Mouse (Mus musculus): ENCODE measurements around the gene Prrt4. TPM values are rescaled to one million over a fixed set of nuclear protein-coding genes. Genes with fewer than 3 reads are reported as not detected.

Gene Prrt4
- total and polyA plus RNA-seq, 2 experiments from 2014 or later: 12.1 to 23.5 TPM

DNA sequence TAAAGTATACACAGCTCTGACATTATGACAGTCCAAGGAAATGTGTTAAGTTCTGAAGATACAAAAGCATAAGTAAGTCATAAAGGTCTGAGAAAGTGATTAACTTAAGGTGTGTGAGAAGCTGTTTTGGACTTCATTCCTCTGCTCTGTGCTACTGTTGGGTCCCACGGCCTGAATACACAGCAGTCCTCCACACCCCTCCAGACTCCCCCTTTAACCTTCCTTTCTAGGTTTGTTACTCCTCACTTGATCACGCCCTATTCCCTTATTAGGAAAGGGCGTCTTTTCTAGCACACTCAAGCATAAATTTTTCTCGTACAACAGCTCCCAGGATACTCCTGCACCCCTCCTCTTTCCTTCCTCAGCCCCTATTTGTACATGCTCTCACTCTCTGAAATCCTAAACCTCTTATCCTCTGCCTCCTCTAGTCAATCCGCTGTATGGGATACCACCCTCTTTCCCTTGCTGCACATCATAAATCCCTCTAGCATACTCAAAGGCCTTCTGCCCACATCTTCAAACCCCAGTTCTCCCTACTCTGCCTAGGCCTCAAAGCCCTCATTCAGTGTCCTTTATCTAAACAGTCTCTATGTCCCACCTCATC, 31.9 kb downstream of the Prrt4 start:
- Histone ChIP-seq H3K9me3 (ENCODE audit: low read length) (no peaks in the 10 kb centered on the region), H3K27me3 (ENCODE audit: insufficient read depth, low read length) (no peaks in the 10 kb centered on the region), H3K27ac (ENCODE audit: low read depth, low read length) (no peak overlapping the region), H3K4me3 (ENCODE audit: low read depth, low read length) (no peak overlapping the region), H3K4me1 (ENCODE audit: insufficient read depth) (no peaks in the 10 kb centered on the region), H3K4me2 (ENCODE audit: low read depth) (no peak overlapping the region), H3K36me3 (ENCODE audit: insufficient read depth) (peaks cover 23% of the 10 kb centered on the region), H3K9ac (no peak overlapping the region)
- DNase-seq: no peak
- TF ChIP-seq CTCF (IDR thresholded peaks at IDR 0.05; ENCODE audit: low read depth): no peak
- 78% methylated on average over 5 of the region's 5 CpGs for WGBS
- no peak for ATAC-seq

DNA sequence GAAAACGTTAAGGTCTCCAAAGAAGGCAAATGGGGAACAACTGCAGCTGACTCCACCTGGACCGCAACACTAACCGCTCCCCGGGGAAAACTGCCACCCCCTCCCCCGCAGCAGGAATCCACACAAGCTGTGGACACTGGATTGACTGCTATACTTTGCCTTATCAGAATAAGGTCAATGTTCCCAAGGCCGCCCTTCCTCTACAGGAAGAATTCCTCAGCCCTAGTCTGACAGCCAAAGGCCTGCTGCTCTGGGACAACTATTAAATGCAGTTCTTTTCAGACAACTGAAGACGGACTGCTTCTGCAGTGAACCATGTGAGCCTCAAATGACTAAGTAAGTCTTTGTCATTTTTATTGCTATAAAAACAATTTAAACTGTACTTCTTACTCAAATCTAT, 32.7 kb downstream of the Prrt4 start:
- Histone ChIP-seq H3K4me1 (ENCODE audit: insufficient read depth) (no peaks in the 10 kb centered on the region), H3K36me3 (ENCODE audit: insufficient read depth) (peaks cover 20% of the 10 kb centered on the region), H3K4me3 (ENCODE audit: low read depth, low read length) (no peak overlapping the region), H3K9ac (no peak overlapping the region), H3K4me2 (ENCODE audit: low read depth) (no peak overlapping the region), H3K9me3 (ENCODE audit: low read length) (no peaks in the 10 kb centered on the region), H3K27me3 (ENCODE audit: insufficient read depth, low read length) (no peaks in the 10 kb centered on the region), H3K27ac (ENCODE audit: low read depth, low read length) (no peak overlapping the region)
- no peak for TF ChIP-seq CTCF (IDR thresholded peaks at IDR 0.05; ENCODE audit: low read depth)
- ATAC-seq (no peak), DNase-seq (no peak)
- 88% methylated on average over 7 of the region's 7 CpGs for WGBS

DNA sequence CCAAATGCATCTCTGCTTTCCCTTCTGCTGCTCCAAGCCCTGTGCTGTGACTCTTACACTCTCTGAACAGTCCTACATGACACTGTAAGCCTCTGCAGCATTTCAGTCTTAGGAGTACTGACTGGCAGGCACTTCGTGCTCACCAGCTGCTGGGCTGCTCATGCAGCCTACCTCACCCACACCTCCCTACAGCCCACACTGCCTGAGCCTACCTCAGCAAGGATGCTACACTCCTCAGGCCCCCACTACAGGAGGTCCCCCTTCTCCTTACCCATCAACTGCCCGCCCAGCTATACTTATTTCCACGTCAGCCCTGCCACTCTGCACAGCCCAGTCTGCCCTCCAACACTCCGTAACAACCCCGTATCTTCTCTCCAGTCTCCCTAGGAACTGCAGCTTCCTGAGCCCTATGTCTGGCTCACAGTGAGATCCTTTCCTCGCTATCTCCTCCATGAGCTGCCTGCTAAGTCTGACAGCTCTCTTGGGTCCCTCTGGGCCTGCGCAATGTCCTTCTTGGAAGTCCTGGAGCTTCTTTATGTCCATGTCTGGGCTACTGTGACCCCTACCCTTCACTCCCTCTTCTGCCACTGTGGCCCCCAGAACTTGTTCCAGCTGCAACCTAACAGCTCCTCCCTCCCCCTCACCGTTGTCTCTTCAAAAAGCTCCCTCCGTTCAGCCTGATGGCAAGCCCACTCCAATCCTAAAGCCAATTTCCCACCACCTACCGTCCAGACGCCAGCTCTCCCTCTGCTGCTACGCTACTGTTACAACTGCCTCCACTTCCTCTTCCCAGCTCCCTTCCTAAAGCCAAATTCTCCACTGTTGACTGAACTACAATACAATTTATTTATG, 33.7 kb downstream of the Prrt4 start:
- Histone ChIP-seq H3K9me3 (ENCODE audit: low read length) (no peaks in the 10 kb centered on the region), H3K9ac (no peak overlapping the region), H3K4me2 (ENCODE audit: low read depth) (no peak overlapping the region), H3K27me3 (ENCODE audit: insufficient read depth, low read length) (no peaks in the 10 kb centered on the region), H3K4me3 (ENCODE audit: low read depth, low read length) (no peak overlapping the region), H3K4me1 (ENCODE audit: insufficient read depth) (no peaks in the 10 kb centered on the region), H3K27ac (ENCODE audit: low read depth, low read length) (no peak overlapping the region), H3K36me3 (ENCODE audit: insufficient read depth) (peaks cover 20% of the 10 kb centered on the region; the same call in 1 of the 2 replicates)
- no peak for TF ChIP-seq CTCF (IDR thresholded peaks at IDR 0.05; ENCODE audit: low read depth)
- DNase-seq (no peak), ATAC-seq (no peak)
- 75% methylated on average over 12 of the region's 12 CpGs for WGBS

DNA sequence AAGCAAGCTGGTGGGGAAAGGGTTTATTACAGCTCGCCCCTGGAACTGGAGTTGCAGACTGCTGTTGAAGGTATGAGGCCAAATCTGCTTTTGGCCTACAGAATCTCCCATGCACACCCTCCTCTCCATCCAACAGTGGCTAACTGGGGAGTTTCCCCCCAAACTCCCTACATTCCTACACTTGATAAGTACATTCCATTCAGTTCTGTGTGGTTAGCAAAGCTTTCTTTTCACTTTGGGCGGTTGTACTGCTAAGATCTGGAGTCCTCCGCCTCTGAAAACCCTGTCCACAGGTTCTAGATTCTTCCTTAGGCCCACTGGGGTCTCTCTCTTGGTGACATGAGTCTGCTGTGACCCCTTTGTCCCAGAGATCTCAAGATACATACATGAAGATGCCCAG, 34.4 kb downstream of the Prrt4 start:
- Histone ChIP-seq H3K4me2 (ENCODE audit: low read depth) (no peak overlapping the region), H3K9ac (no peak overlapping the region), H3K4me1 (ENCODE audit: insufficient read depth) (no peaks in the 10 kb centered on the region), H3K27me3 (ENCODE audit: insufficient read depth, low read length) (no peaks in the 10 kb centered on the region), H3K4me3 (ENCODE audit: low read depth, low read length) (no peak overlapping the region), H3K9me3 (ENCODE audit: low read length) (no peaks in the 10 kb centered on the region), H3K36me3 (ENCODE audit: insufficient read depth) (0 out of 2 replicates have a peak, but pooled peaks cover 21% of the 10 kb centered on the region), H3K27ac (ENCODE audit: low read depth, low read length) (no peak overlapping the region)
- ATAC-seq (no peak), DNase-seq (no peak)
- 92% methylated on average over 3 of the region's 3 CpGs for WGBS
- TF ChIP-seq CTCF (IDR thresholded peaks at IDR 0.05; ENCODE audit: low read depth): no peak

DNA sequence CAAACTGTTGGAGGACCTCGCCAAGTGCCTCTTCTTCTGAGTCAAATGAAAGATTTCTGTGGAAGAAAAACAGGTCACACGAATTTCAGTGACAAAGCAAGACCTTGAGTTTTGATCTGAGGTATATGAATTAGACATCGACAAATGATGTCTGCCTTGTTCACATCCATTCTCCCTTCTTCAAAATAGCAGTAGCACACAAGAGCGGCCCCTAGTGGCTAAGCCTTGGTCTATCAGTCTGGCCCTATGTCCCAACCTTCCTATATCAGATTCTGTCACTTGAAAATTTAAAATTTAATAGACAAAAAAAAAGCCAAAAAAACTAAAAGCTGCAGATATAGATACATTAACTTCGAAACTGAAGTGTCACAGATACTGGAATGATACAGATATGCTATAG, 35.8 kb downstream of the Prrt4 start:
- peak; percentile 90 for ATAC-seq
- H3K27me3 ChIP-seq (ENCODE audit: insufficient read depth, low read length): no peaks in the 10 kb centered on the region
- H3K4me3 ChIP-seq (ENCODE audit: low read depth, low read length): no peak overlapping the region
- no peak overlapping the region for H3K4me2 ChIP-seq (ENCODE audit: low read depth)
- H3K27ac ChIP-seq (ENCODE audit: low read depth, low read length): no peak overlapping the region
- WGBS: 35% methylated on average over 5 of the region's 5 CpGs
- peak; percentile 82 for DNase-seq
- H3K4me1 ChIP-seq (ENCODE audit: insufficient read depth): no peaks in the 10 kb centered on the region
- peak; percentile 86 for TF ChIP-seq CTCF (IDR thresholded peaks at IDR 0.05; ENCODE audit: low read depth)
- no peak overlapping the region for H3K9ac ChIP-seq
- no peaks in the 10 kb centered on the region for H3K9me3 ChIP-seq (ENCODE audit: low read length)
- H3K36me3 ChIP-seq (ENCODE audit: insufficient read depth): 0 out of 2 replicates have a peak, but pooled peaks cover 13% of the 10 kb centered on the region

DNA sequence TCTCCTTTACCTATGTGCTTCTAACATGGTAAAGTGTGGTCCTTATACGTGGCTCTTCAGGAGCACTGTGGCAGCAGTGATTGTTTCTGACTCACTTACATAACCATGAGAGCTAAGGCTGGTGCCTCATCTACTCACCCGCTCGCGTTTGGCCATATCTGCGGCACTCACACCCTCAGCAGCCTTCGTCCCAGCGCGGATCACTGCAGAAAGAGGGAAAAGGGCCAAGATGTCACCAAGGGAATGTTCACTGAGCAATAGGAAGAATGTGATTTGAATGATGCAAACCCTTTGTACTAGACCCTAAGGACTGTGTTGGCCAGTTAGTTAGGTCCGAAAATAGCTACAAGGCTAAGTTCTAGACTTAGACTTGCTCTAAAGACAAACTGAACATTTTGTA, 41.9 kb downstream of the Prrt4 start:
- WGBS: 94% methylated on average over 9 of the region's 9 CpGs
- H3K4me1 ChIP-seq (ENCODE audit: insufficient read depth): no peaks in the 10 kb centered on the region
- no peak for TF ChIP-seq CTCF (IDR thresholded peaks at IDR 0.05; ENCODE audit: low read depth)
- H3K36me3 ChIP-seq (ENCODE audit: insufficient read depth): peaks cover 55% of the 10 kb centered on the region
- no peak overlapping the region for H3K4me3 ChIP-seq (ENCODE audit: low read depth, low read length)
- DNase-seq: no peak
- H3K9ac ChIP-seq: no peak overlapping the region
- H3K4me2 ChIP-seq (ENCODE audit: low read depth): no peak overlapping the region
- ATAC-seq: no peak
- no peak overlapping the region for H3K27ac ChIP-seq (ENCODE audit: low read depth, low read length)
- no peaks in the 10 kb centered on the region for H3K9me3 ChIP-seq (ENCODE audit: low read length)
- H3K27me3 ChIP-seq (ENCODE audit: insufficient read depth, low read length): no peaks in the 10 kb centered on the region

DNA sequence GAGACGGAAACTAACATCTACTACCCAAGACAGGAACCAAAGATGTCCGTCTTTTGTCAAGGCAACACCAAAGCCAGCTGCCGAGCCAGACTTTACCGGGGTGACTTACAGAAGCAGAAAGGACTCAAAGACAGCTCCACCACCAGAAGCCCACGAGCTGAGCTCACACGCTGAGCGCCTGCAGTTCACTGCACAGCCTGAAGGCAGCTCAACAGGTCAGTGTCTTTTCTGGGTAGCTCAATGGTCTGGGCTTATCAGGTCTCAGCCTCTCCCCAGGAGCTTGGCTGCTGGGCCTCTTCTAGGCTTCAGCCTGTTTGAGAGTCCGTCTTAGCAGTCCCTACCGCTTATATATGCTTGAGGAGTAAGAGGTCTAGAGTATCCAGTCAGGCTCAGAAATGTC, 46.3 kb downstream of the Prrt4 start:
- Histone ChIP-seq H3K9ac (no peak overlapping the region), H3K27me3 (ENCODE audit: insufficient read depth, low read length) (no peaks in the 10 kb centered on the region), H3K4me3 (ENCODE audit: low read depth, low read length) (no peak overlapping the region), H3K4me2 (ENCODE audit: low read depth) (no peak overlapping the region), H3K27ac (ENCODE audit: low read depth, low read length) (no peak overlapping the region), H3K36me3 (ENCODE audit: insufficient read depth) (peaks cover 80% of the 10 kb centered on the region), H3K4me1 (ENCODE audit: insufficient read depth) (no peaks in the 10 kb centered on the region), H3K9me3 (ENCODE audit: low read length) (no peaks in the 10 kb centered on the region)
- no peak for DNase-seq
- 89% methylated on average over 9 of the region's 9 CpGs for WGBS
- no peak for TF ChIP-seq CTCF (IDR thresholded peaks at IDR 0.05; ENCODE audit: low read depth)
- ATAC-seq: no peak
